Mouse (Mus musculus): ENCODE results near the gene AC161166.1. TPM values are rescaled to one million over a fixed set of nuclear protein-coding genes. Genes with fewer than 3 reads are reported as not detected.
"Not testable (repeated sequence)": the region's sequence is repeated elsewhere in the genome, so short reads cannot be mapped to it uniquely, and the experiment has no call there.

The AC161166.1 gene
- polyA plus RNA-seq, 1 experiment from 2014 or later, result 0.46 TPM

- H3K36me3 ChIP-seq (ENCODE audit: control insufficient read depth, insufficient read depth, low read length), result no peaks in the 10 kb centered on the region
- ATAC-seq (replicated peaks; ENCODE audit: low FRiP score, low TSS enrichment, low read depth) (no peak), DNase-seq (ENCODE audit: low spot score) (no peak)
- no peak overlapping the region for H3K27ac ChIP-seq (ENCODE audit: low read depth)
- WGBS, result 51% methylated on average over 3 of the region's 3 CpGs
- peaks cover 9% of the 10 kb centered on the region; the same call in 1 of the 2 replicates for H3K27me3 ChIP-seq (replicated peaks; ENCODE audit: control insufficient read depth, insufficient read depth, low read length)
- no peak overlapping the region for H3K4me2 ChIP-seq (ENCODE audit: low read length)
- no peak overlapping the region for H3K9ac ChIP-seq (ENCODE audit: low read length)
- no peaks in the 10 kb centered on the region for H3K9me3 ChIP-seq (ENCODE audit: control insufficient read depth, low read length)
- no peaks in the 10 kb centered on the region for H3K4me1 ChIP-seq (replicated peaks; ENCODE audit: control insufficient read depth, insufficient read depth, low read length)
- H3K4me3 ChIP-seq (ENCODE audit: low read depth, low read length), result no peak overlapping the region
These were observed 24.9 kb downstream of the AC161166.1 start for GRCm38 (mm10) chr7:24487403-24487802.

- no peak for DNase-seq (ENCODE audit: low spot score)
- no peaks in the 10 kb centered on the region for H3K36me3 ChIP-seq (ENCODE audit: control insufficient read depth, insufficient read depth, low read length)
- no peak overlapping the region for H3K9ac ChIP-seq (ENCODE audit: low read length)
- no peak overlapping the region for H3K27ac ChIP-seq (ENCODE audit: low read depth)
- H3K27me3 ChIP-seq (replicated peaks; ENCODE audit: control insufficient read depth, insufficient read depth, low read length), result peaks cover 12% of the 10 kb centered on the region; the same call in 1 of the 2 replicates
- ATAC-seq (replicated peaks; ENCODE audit: low FRiP score, low TSS enrichment, low read depth), result no peak
- 46% methylated on average over 9 of the region's 9 CpGs for WGBS
- no peak overlapping the region for H3K4me2 ChIP-seq (ENCODE audit: low read length)
- H3K9me3 ChIP-seq (ENCODE audit: control insufficient read depth, low read length), result no peaks in the 10 kb centered on the region
- H3K4me1 ChIP-seq (replicated peaks; ENCODE audit: control insufficient read depth, insufficient read depth, low read length), result no peaks in the 10 kb centered on the region
- no peak overlapping the region for H3K4me3 ChIP-seq (ENCODE audit: low read depth, low read length)
These were observed 25.6 kb downstream of the AC161166.1 start for GRCm38 (mm10) chr7:24486654-24487130.

- Histone ChIP-seq H3K4me2 (ENCODE audit: low read length) (no peak overlapping the region), H3K4me1 (replicated peaks; ENCODE audit: control insufficient read depth, insufficient read depth, low read length) (no peaks in the 10 kb centered on the region), H3K27me3 (replicated peaks; ENCODE audit: control insufficient read depth, insufficient read depth, low read length) (peaks cover 16% of the 10 kb centered on the region), H3K9ac (ENCODE audit: low read length) (no peak overlapping the region), H3K4me3 (ENCODE audit: low read depth, low read length) (no peak overlapping the region), H3K9me3 (ENCODE audit: control insufficient read depth, low read length) (no peaks in the 10 kb centered on the region), H3K36me3 (ENCODE audit: control insufficient read depth, insufficient read depth, low read length) (no peaks in the 10 kb centered on the region), H3K27ac (ENCODE audit: low read depth) (no peak overlapping the region)
- WGBS, result 82% methylated on average over 9 of the region's 9 CpGs
- ATAC-seq (replicated peaks; ENCODE audit: low FRiP score, low TSS enrichment, low read depth), result no peak
- DNase-seq (ENCODE audit: low spot score), result no peak
These were observed 26.8 kb downstream of the AC161166.1 start for GRCm38 (mm10) chr7:24485481-24485880.

- WGBS, result 56% methylated on average over 6 of the region's 6 CpGs
These were observed 29.0 kb downstream of the AC161166.1 start for GRCm38 (mm10) chr7:24483291-24483690.

GRCm38 (mm10) chr7:24482208-24483020 lies 29.8 kb downstream of the AC161166.1 start:
- peak overlapping the region; percentile 59 for H3K9ac ChIP-seq (ENCODE audit: low read length)
- no peak for DNase-seq (ENCODE audit: low spot score)
- H3K9me3 ChIP-seq (ENCODE audit: control insufficient read depth, low read length), result 0 out of 2 replicates have a peak, but pooled peaks cover 2% of the 10 kb centered on the region
- H3K4me3 ChIP-seq (ENCODE audit: low read depth, low read length), result peak overlapping the region; percentile 47
- peak overlapping the region; percentile 57 for H3K4me2 ChIP-seq (ENCODE audit: low read length)
- ATAC-seq (replicated peaks; ENCODE audit: low FRiP score, low TSS enrichment, low read depth), result no peak
- WGBS, result 1% methylated on average over 19 of the region's 38 CpGs
- no peak overlapping the region for H3K27ac ChIP-seq (ENCODE audit: low read depth)
- no peaks in the 10 kb centered on the region for H3K4me1 ChIP-seq (replicated peaks; ENCODE audit: control insufficient read depth, insufficient read depth, low read length)
- peaks cover 16% of the 10 kb centered on the region for H3K27me3 ChIP-seq (replicated peaks; ENCODE audit: control insufficient read depth, insufficient read depth, low read length)
- no peaks in the 10 kb centered on the region for H3K36me3 ChIP-seq (ENCODE audit: control insufficient read depth, insufficient read depth, low read length)

More at GRCm38 (mm10) chr7:24483291-24483690, 29.0 kb downstream of the AC161166.1 start:
- DNase-seq (ENCODE audit: low spot score); H3K36me3 ChIP-seq (ENCODE audit: control insufficient read depth, insufficient read depth, low read length); ATAC-seq (replicated peaks; ENCODE audit: low FRiP score, low TSS enrichment, low read depth); H3K4me2 ChIP-seq (ENCODE audit: low read length); H3K9me3 ChIP-seq (ENCODE audit: control insufficient read depth, low read length); H3K9ac ChIP-seq (ENCODE audit: low read length); H3K4me1 ChIP-seq (replicated peaks; ENCODE audit: control insufficient read depth, insufficient read depth, low read length); H3K27ac ChIP-seq (ENCODE audit: low read depth); H3K4me3 ChIP-seq (ENCODE audit: low read depth, low read length): not testable (repeated sequence)
- peaks cover 16% of the 10 kb centered on the region for H3K27me3 ChIP-seq (replicated peaks; ENCODE audit: control insufficient read depth, insufficient read depth, low read length)

GRCm38 (mm10) chr7:24481474-24482207 lies 30.6 kb downstream of the AC161166.1 start, which contains the start of gene Cadm4:
Gene Cadm4, plus strand, starts transcription at chr7:24482023.
- Histone ChIP-seq H3K4me2 (ENCODE audit: low read length) (peak within 1 kb of the TSS; percentile 57), H3K4me1 (replicated peaks; ENCODE audit: control insufficient read depth, insufficient read depth, low read length) (no peaks in the 10 kb centered on the region), H3K27ac (ENCODE audit: low read depth) (no peak within 1 kb of the TSS), H3K27me3 (replicated peaks; ENCODE audit: control insufficient read depth, insufficient read depth, low read length) (peaks cover 16% of the 10 kb centered on the region), H3K9me3 (ENCODE audit: control insufficient read depth, low read length) (0 out of 2 replicates have a peak, but pooled peaks cover 2% of the 10 kb centered on the region), H3K9ac (ENCODE audit: low read length) (peak within 1 kb of the TSS; percentile 59), H3K36me3 (ENCODE audit: control insufficient read depth, insufficient read depth, low read length) (no peaks in the 10 kb centered on the region), H3K4me3 (ENCODE audit: low read depth, low read length) (peak within 1 kb of the TSS; percentile 47)
- ATAC-seq (replicated peaks; ENCODE audit: low FRiP score, low TSS enrichment, low read depth), result peak; percentile 87
- under 1% methylated on average over 56 of the region's 83 CpGs for WGBS
- peak; percentile 97 for DNase-seq (ENCODE audit: low spot score)

- Histone ChIP-seq H3K4me1 (replicated peaks; ENCODE audit: control insufficient read depth, insufficient read depth, low read length) (no peaks in the 10 kb centered on the region), H3K27me3 (replicated peaks; ENCODE audit: control insufficient read depth, insufficient read depth, low read length) (peaks cover 16% of the 10 kb centered on the region), H3K4me3 (ENCODE audit: low read depth, low read length) (peak overlapping the region; percentile 47), H3K9ac (ENCODE audit: low read length) (peak overlapping the region; percentile 59; the same call in 1 of the 2 replicates), H3K4me2 (ENCODE audit: low read length) (peak overlapping the region; percentile 57), H3K36me3 (ENCODE audit: control insufficient read depth, insufficient read depth, low read length) (no peaks in the 10 kb centered on the region), H3K9me3 (ENCODE audit: control insufficient read depth, low read length) (0 out of 2 replicates have a peak, but pooled peaks cover 2% of the 10 kb centered on the region), H3K27ac (ENCODE audit: low read depth) (no peak overlapping the region)
- no peak for DNase-seq (ENCODE audit: low spot score)
- 11% methylated on average over 13 of the region's 14 CpGs for WGBS
- ATAC-seq (replicated peaks; ENCODE audit: low FRiP score, low TSS enrichment, low read depth), result no peak
These were observed 31.2 kb downstream of the AC161166.1 start for GRCm38 (mm10) chr7:24480986-24481473.

GRCm38 (mm10) chr7:24480121-24480941 lies 31.9 kb downstream of the AC161166.1 start:
- ATAC-seq (replicated peaks; ENCODE audit: low FRiP score, low TSS enrichment, low read depth) (no peak), DNase-seq (ENCODE audit: low spot score) (no peak)
- no peak overlapping the region; the same call in 1 of the 2 replicates for H3K4me2 ChIP-seq (ENCODE audit: low read length)

More at GRCm38 (mm10) chr7:24480121-24480941, 31.9 kb downstream of the AC161166.1 start:
- no peak overlapping the region for H3K4me3 ChIP-seq (ENCODE audit: low read depth, low read length)
- H3K9ac ChIP-seq (ENCODE audit: low read length), result no peak overlapping the region
- peaks cover 16% of the 10 kb centered on the region for H3K27me3 ChIP-seq (replicated peaks; ENCODE audit: control insufficient read depth, insufficient read depth, low read length)
- H3K9me3 ChIP-seq (ENCODE audit: control insufficient read depth, low read length), result 0 out of 2 replicates have a peak, but pooled peaks cover 2% of the 10 kb centered on the region
- H3K4me1 ChIP-seq (replicated peaks; ENCODE audit: control insufficient read depth, insufficient read depth, low read length), result no peaks in the 10 kb centered on the region
- H3K27ac ChIP-seq (ENCODE audit: low read depth), result no peak overlapping the region
- 51% methylated on average over 18 of the region's 18 CpGs for WGBS
- no peaks in the 10 kb centered on the region for H3K36me3 ChIP-seq (ENCODE audit: control insufficient read depth, insufficient read depth, low read length)

Data from intestine, embryonic 14.5 days (tissue).